Mouse (Mus musculus) ovary, adult 2 months (tissue): ENCODE results near the gene Zcchc3. TPM values are rescaled to one million over a fixed set of nuclear protein-coding genes. Genes with fewer than 3 reads are reported as not detected.

Source experiments
- polyA plus RNA-seq: library from polyadenylated mRNA; depleted of rRNA; stranded (reverse); fragments of >200 nt; gene quantifications from 2 replicates; pipeline ENCODE4 v1.2.3, GENCODE M21; 2012; rRNA removed

The Zcchc3 gene
- polyA plus RNA-seq: 10.0 and 11.5 TPM in 2 replicates

DNA sequence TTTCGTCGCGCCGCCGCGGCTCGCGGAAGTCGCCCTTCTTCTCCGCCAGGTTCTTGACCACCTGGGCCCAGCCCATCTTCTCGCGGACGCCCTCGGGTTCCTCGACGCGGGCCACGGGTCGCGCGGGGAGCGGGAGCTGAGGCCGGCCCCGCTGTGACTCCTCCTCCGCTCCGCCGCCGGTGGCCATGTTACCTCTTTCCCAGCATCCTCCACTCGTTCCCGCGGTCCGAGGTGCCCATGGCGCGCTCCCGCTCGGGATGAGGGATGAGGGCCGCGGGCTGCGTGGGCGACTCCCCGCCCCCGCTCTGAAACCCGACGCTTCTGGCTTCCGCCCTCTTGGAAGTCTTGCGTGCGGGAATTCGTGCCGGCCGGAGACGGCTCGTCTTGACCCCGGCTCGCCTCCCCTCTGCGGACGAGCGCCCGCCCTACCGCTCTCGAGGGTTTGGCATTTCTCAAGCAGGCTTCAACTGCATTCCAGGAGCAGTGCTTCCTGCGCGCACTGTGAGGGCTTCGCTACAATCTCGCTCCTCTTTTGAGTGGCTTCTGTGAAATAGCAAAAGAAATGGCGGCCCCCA is at the start of gene Zcchc3:
Zcchc3 (minus strand) TSS at position 437 of the 575 bp plus-strand sequence.

DNA sequence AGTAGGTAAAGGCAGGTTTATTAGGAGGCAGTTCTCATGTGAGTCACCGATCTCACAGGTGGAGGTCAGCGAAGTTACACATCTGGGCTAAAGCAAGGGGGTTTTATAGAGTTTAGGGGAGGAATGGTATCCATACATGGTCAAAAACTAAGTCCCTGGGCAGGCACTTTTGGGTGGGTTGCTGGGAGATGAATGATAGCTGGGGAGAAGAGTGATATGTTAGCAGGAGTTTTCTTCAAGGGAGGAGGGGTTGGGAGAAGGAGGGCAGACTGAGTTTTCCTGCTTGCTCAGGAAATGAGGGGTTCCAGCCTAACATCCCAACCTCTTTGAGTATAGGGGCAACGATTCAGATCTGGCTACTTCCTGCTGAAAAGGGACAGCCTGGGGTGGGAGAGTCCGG is 460 bp upstream of the Zcchc3 start, which contains the start of gene 6820408C15Rik:
6820408C15Rik (plus strand) TSS at position 301 of the 400 bp plus-strand sequence.

DNA sequence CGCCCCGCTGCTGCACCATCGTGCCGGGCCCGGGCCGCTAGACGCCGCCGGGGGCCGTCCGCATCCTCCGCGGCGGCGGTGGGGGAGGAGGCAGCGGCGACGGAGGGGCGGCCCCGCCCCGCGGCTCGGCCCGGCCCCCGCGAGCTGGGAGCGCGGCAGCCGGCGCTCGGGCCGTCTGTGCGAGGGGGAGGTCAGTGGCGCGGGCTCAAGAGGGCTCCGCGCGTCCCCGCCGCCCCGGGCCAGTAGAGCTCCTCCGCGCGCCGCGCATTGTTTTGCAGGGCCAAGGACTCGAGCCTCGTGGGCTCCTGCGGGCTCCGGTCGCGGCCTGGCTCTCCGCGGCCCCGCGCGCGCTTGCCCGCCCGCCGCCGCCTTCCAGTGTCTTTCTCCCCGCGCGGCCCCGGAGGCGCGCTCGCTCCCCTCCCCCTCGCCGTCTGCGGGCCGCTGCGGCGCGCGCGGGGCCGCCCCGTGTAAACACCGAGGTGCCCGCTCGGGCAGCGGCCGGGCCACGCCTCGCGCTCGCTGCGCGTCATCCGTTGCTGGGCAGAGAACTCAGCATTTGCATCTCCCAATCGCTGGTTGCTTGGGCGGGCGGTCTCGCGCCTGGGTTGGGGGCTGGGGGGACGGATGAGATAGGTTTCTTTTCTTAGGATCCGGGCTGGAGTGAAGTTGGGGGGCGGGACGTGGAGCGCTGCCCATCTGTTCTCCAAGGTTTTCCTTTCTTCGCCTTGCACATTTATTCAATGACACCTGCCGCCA is 17.0 kb downstream of the Zcchc3 start, which contains the start of gene Sox12:
Sox12 (minus strand) TSS at position 384 of the 756 bp plus-strand sequence.

DNA sequence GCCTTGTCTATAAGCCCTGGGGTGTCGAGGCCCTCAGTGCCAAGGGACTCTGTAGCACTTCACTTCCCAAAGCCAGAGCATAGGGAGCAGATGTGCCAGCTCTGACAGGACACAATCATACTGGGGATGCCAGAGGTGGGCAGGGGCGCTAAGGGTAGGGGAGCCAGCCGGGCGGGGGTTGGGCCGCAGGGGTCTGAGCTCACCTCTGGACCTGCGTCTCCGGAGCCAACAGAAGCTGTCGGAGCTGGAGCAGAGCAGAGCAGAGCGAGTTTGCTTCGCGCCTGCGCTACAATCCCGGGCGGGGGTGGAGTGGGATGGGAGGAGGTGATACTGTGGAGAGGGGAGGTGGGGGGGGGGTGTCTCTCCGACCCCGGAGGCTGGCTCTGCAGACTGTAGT is 38.5 kb downstream of the Zcchc3 start, which contains the start of gene Nrsn2:
Nrsn2 (minus strand) TSS at position 294 of the 397 bp plus-strand sequence.

Other genes starting within 250 kb of the Zcchc3 start
- gene Csnk2a1, start 188.2 kb downstream of the Zcchc3 start, polyA plus RNA-seq: 12.7 and 14.1 TPM in 2 replicates
- gene Tbc1d20, start 121.2 kb downstream of the Zcchc3 start, polyA plus RNA-seq: 54.5 and 56.4 TPM in 2 replicates
- gene Rbck1, start 82.4 kb downstream of the Zcchc3 start, polyA plus RNA-seq: 335 and 401 TPM in 2 replicates
- 3.9 and 6.1 TPM in 2 replicates for gene Trib3, start 71.0 kb downstream of the Zcchc3 start, polyA plus RNA-seq
- gene Nrsn2, start 38.4 kb downstream of the Zcchc3 start, polyA plus RNA-seq: 0.24 and 0.27 TPM in 2 replicates
- 47.1 and 55.3 TPM in 2 replicates for gene Sox12, start 17.0 kb downstream of the Zcchc3 start, polyA plus RNA-seq
- 4.9 and 5.1 TPM in 2 replicates for gene 6820408C15Rik, start 560 bp upstream of the Zcchc3 start, polyA plus RNA-seq
- gene Defb23, start 49.6 kb upstream of the Zcchc3 start, polyA plus RNA-seq: not detected in 2 replicates
- gene Defb20, start 62.0 kb upstream of the Zcchc3 start, polyA plus RNA-seq: 0.39 TPM in 1 of 2 replicates, not detected in the other
- not detected in 2 replicates for gene Defb22, start 75.1 kb upstream of the Zcchc3 start, polyA plus RNA-seq
- gene Defb26, start 96.7 kb upstream of the Zcchc3 start, polyA plus RNA-seq: not detected in 2 replicates
- not detected in 2 replicates for gene Defb28, start 103.2 kb upstream of the Zcchc3 start, polyA plus RNA-seq
- gene Defb29, start 125.1 kb upstream of the Zcchc3 start, polyA plus RNA-seq: not detected in 2 replicates
- not detected in 2 replicates for gene Gm17416, start 154.3 kb upstream of the Zcchc3 start, polyA plus RNA-seq
- gene Defb21, start 157.7 kb upstream of the Zcchc3 start, polyA plus RNA-seq: not detected in 2 replicates
- 39.7 and 66.9 TPM in 2 replicates for gene Defb19, start 165.3 kb upstream of the Zcchc3 start, polyA plus RNA-seq
- gene Defb45, start 184.4 kb upstream of the Zcchc3 start, polyA plus RNA-seq: not detected in 2 replicates
- gene Defb36, start 189.3 kb upstream of the Zcchc3 start, polyA plus RNA-seq: 0.46 and 0.64 TPM in 2 replicates
- gene Defb25, start 208.0 kb upstream of the Zcchc3 start, polyA plus RNA-seq: 1.7 TPM in 1 of 2 replicates, not detected in the other
- gene Rem1, start 211.9 kb upstream of the Zcchc3 start, polyA plus RNA-seq: 25.0 and 28.2 TPM in 2 replicates